Mouse (Mus musculus) cerebellum, adult 2 months (tissue): ENCODE data around the gene Asxl1.

ENCODE experiments used
- CTCF ChIP-seq: fragments of 200-500 bp; IDR thresholded peaks from 2 replicates; pipeline ENCODE4 v1.5.1; 2011; ENCODE audit warnings: low read depth, mild to moderate bottlenecking, control low read depth, low read length, moderate library complexity, borderline replicate concordance; ENCODE audit not compliant: insufficient read depth
- POLR2A ChIP-seq: fragments of 200-500 bp; IDR thresholded peaks from 2 replicates; pipeline ENCODE4 v1.6.1; 2011; ENCODE audit warnings: low read length, control low read depth, borderline replicate concordance; ENCODE audit not compliant: insufficient read depth

GRCm38 (mm10) chr2:153389831-153390230 is 44.2 kb downstream of the Asxl1 start:
- no peak for TF ChIP-seq POLR2A
- no peak for TF ChIP-seq CTCF
